ENCODE assay signal across 26 mouse cellular contexts in genomic region chr16:24220613-24221012, GRCm38 (mm10).
DNase-seq lines count a peak whose midpoint lies in the region; ATAC-seq and TF ChIP-seq lines count a peak whose summit lies in the region.
"Had no signal": no experiment of that assay in that cellular context is flagged by ENCODE, and none has a peak within 500 bp of the region (broad histone marks: within the 10 kb centered on the region; RNA-seq: fewer than 3 reads in every experiment).

No protein-coding gene starts in this region.

- H3K4me1 ChIP-seq in limb, embryonic 13.5 days = peaks cover 21% of the 10 kb centered on the region
- peaks cover 27% of the 10 kb centered on the region for H3K4me1 ChIP-seq in limb, embryonic 10.5 days
- peaks cover 55% of the 10 kb centered on the region for H3K4me1 ChIP-seq in thymus, adult 2 months (replicated peaks; ENCODE audit: control insufficient read depth, insufficient read depth, low read length)
- peaks cover 14% of the 10 kb centered on the region for H3K4me1 ChIP-seq in limb, embryonic 14.5 days (ENCODE audit: control insufficient read depth, insufficient read depth, low read length)
- H3K4me1 ChIP-seq: heart, embryonic 12.5 days; heart, embryonic 15.5 days had no signal

- no peak for DNase-seq in limb, embryonic 10.5 days (ENCODE audit: low spot score)
- DNase-seq in thymus, adult 2 months = no peak
- DNase-seq in thymus, adult 18-20 months = no peak
- DNase-seq in limb, embryonic 14.5 days (ENCODE audit: low spot score) = no peak
- DNase-seq: adrenal gland, adult 2 months; adrenal gland, postnatal 14 days; cerebellum, adult 11 months; cerebellum, adult 2 months; cerebellum, adult 9-11 months; cerebellum, postnatal 25 days; gastrocnemius, postnatal 14 days; heart, adult 18-20 months; heart, postnatal 10 days; heart, postnatal 36 days had no signal

- H3K27ac ChIP-seq in limb, embryonic 13.5 days = peak overlapping the region; percentile 33; the same call in 1 of the 2 replicates
- H3K27ac ChIP-seq in limb, embryonic 10.5 days = no peak overlapping the region
- peak overlapping the region; percentile 70 for H3K27ac ChIP-seq in thymus, adult 2 months (ENCODE audit: control insufficient read depth, insufficient read depth, low read length)
- H3K27ac ChIP-seq in limb, embryonic 14.5 days (replicated peaks; ENCODE audit: low read depth, low read length) = no peak overlapping the region
- H3K27ac ChIP-seq: embryonic facial prominence, embryonic 13.5 days; forebrain, embryonic 10.5 days; forebrain, embryonic 13.5 days; heart, embryonic 15.5 days; hindbrain, embryonic 10.5 days; hindbrain, embryonic 13.5 days had no signal

- no peak overlapping the region for H3K4me3 ChIP-seq in limb, embryonic 13.5 days
- H3K4me3 ChIP-seq in limb, embryonic 10.5 days = no peak overlapping the region
- no peak overlapping the region for H3K4me3 ChIP-seq in thymus, adult 2 months (ENCODE audit: control insufficient read depth, insufficient read depth, low read length)
- no peak overlapping the region for H3K4me3 ChIP-seq in limb, embryonic 14.5 days (replicated peaks; ENCODE audit: low read length)
- no peak overlapping the region for H3K4me3 ChIP-seq in myocyte
- H3K4me3 ChIP-seq: embryonic facial prominence, embryonic 13.5 days; forebrain, embryonic 10.5 days; forebrain, embryonic 13.5 days; heart, embryonic 12.5 days; heart, embryonic 15.5 days; hindbrain, embryonic 10.5 days; hindbrain, embryonic 13.5 days had no signal

- no peaks in the 10 kb centered on the region for H3K36me3 ChIP-seq in limb, embryonic 13.5 days
- no peaks in the 10 kb centered on the region for H3K36me3 ChIP-seq in limb, embryonic 10.5 days
- H3K36me3 ChIP-seq in thymus, adult 2 months (ENCODE audit: control insufficient read depth, insufficient read depth, low read length) = no peaks in the 10 kb centered on the region
- H3K36me3 ChIP-seq in limb, embryonic 14.5 days (ENCODE audit: control insufficient read depth, insufficient read depth, low read length) = no peaks in the 10 kb centered on the region
- no peaks in the 10 kb centered on the region for H3K36me3 ChIP-seq in myocyte (ENCODE audit: control insufficient read depth, insufficient read depth)
- H3K36me3 ChIP-seq: embryonic facial prominence, embryonic 13.5 days; forebrain, embryonic 10.5 days; heart, embryonic 12.5 days; heart, embryonic 15.5 days; hindbrain, embryonic 10.5 days; hindbrain, embryonic 13.5 days had no signal

- H3ac ChIP-seq in myocyte (ENCODE audit: control insufficient read depth, insufficient read length) = no peak overlapping the region

- no peak for TF ChIP-seq CTCF in thymus, adult 2 months (IDR thresholded peaks at IDR 0.05; ENCODE audit: borderline replicate concordance, control insufficient read depth, extremely low read depth, insufficient read depth, low read length, poor library complexity)

- no peak for TF ChIP-seq POLR2A in thymus, adult 2 months (IDR thresholded peaks at IDR 0.05; ENCODE audit: control insufficient read depth, extremely low read depth, insufficient read depth, low read length, poor library complexity)
- TF ChIP-seq POLR2A in limb, embryonic 14.5 days (IDR thresholded peaks at IDR 0.05; ENCODE audit: borderline replicate concordance, extremely low read depth, insufficient read depth, insufficient read length) = no peak
- no peak for TF ChIP-seq POLR2A in myocyte (IDR thresholded peaks at IDR 0.05; ENCODE audit: insufficient read length, low read depth)

- 63% methylated on average over 3 of the region's 3 CpGs for WGBS in limb, embryonic 13.5 days
- WGBS in limb, embryonic 10.5 days = 83% methylated on average over 3 of the region's 3 CpGs
- 40% methylated on average over 3 of the region's 3 CpGs for WGBS in thymus, adult 2 months
- WGBS in limb, embryonic 14.5 days = 45% methylated on average over 3 of the region's 3 CpGs

- H3K27me3 ChIP-seq in limb, embryonic 13.5 days = no peaks in the 10 kb centered on the region
- no peaks in the 10 kb centered on the region for H3K27me3 ChIP-seq in limb, embryonic 10.5 days (ENCODE audit: low read depth, poor library complexity, severe bottlenecking)
- no peaks in the 10 kb centered on the region for H3K27me3 ChIP-seq in thymus, adult 2 months (ENCODE audit: control insufficient read depth, insufficient read depth, low read length)
- H3K27me3 ChIP-seq in limb, embryonic 14.5 days (ENCODE audit: control insufficient read depth, insufficient read depth, low read length) = no peaks in the 10 kb centered on the region
- H3K27me3 ChIP-seq in myocyte (ENCODE audit: control insufficient read depth, insufficient read depth, insufficient read length) = no peaks in the 10 kb centered on the region
- H3K27me3 ChIP-seq: embryonic facial prominence, embryonic 13.5 days; forebrain, embryonic 13.5 days; heart, embryonic 12.5 days; heart, embryonic 15.5 days; hindbrain, embryonic 13.5 days had no signal

- no peak overlapping the region for H3K9ac ChIP-seq in limb, embryonic 13.5 days
- H3K9ac ChIP-seq in limb, embryonic 14.5 days (ENCODE audit: low read depth, low read length, severe bottlenecking) = no peak overlapping the region
- H3K9ac ChIP-seq: embryonic facial prominence, embryonic 13.5 days; forebrain, embryonic 13.5 days; heart, embryonic 12.5 days; heart, embryonic 15.5 days; hindbrain, embryonic 13.5 days had no signal

- H3K9me3 ChIP-seq in limb, embryonic 13.5 days = no peaks in the 10 kb centered on the region
- no peaks in the 10 kb centered on the region; the same call in 1 of the 2 replicates for H3K9me3 ChIP-seq in limb, embryonic 10.5 days (replicated peaks)
- H3K9me3 ChIP-seq in limb, embryonic 14.5 days (ENCODE audit: control insufficient read depth, low read length) = no peaks in the 10 kb centered on the region
- H3K9me3 ChIP-seq: embryonic facial prominence, embryonic 13.5 days; forebrain, embryonic 10.5 days; forebrain, embryonic 13.5 days; heart, embryonic 12.5 days; heart, embryonic 15.5 days; hindbrain, embryonic 10.5 days; hindbrain, embryonic 13.5 days had no signal

- ATAC-seq in limb, embryonic 13.5 days (ENCODE audit: low FRiP score, low read depth) = no peak
- ATAC-seq in limb, embryonic 14.5 days (ENCODE audit: low FRiP score, low read depth) = peak; percentile 17; the same call in 1 of the 2 replicates
- ATAC-seq: CD4-positive, CD25-positive, alpha-beta regulatory T cell, adult 4 months; forebrain, embryonic 13.5 days; forebrain, embryonic 16.5 days; hindbrain, embryonic 16.5 days had no signal

- no peak overlapping the region for H3K4me2 ChIP-seq in limb, embryonic 13.5 days (replicated peaks)
- H3K4me2 ChIP-seq in limb, embryonic 14.5 days (replicated peaks; ENCODE audit: low read depth, low read length, severe bottlenecking) = no peak overlapping the region
- H3K4me2 ChIP-seq in myocyte (ENCODE audit: low read depth) = peak overlapping the region; percentile 10
- H3K4me2 ChIP-seq: embryonic facial prominence, embryonic 13.5 days; forebrain, embryonic 13.5 days; heart, embryonic 12.5 days; heart, embryonic 15.5 days; hindbrain, embryonic 13.5 days had no signal

- no peaks in the 10 kb centered on the region for H3K79me2 ChIP-seq in myocyte (ENCODE audit: control insufficient read depth, insufficient read depth)

TF ChIP-seq in myocyte, 11 proteins besides CTCF, POLR2A, EP300 and RAD21:
- TF ChIP-seq MYOG (IDR thresholded peaks at IDR 0.05; ENCODE audit: control insufficient read depth in 1 of 3, insufficient read depth in 1 of 3, insufficient read length in 2 of 3, low read depth in 2 of 3) = peak; percentile 13 to 88 (median 66)
- no peak for TF ChIP-seq MAX (IDR thresholded peaks at IDR 0.05; ENCODE audit: low read depth)
- no peak for TF ChIP-seq REST (IDR thresholded peaks at IDR 0.05; ENCODE audit: insufficient read depth, insufficient read length)
- TF ChIP-seq E2F4 (IDR thresholded peaks at IDR 0.05; ENCODE audit: insufficient read depth) = no peak
- TF ChIP-seq POLR2AphosphoS2 (IDR thresholded peaks at IDR 0.05; ENCODE audit: insufficient read length, low read depth) = no peak
- TF ChIP-seq USF1 (IDR thresholded peaks at IDR 0.05; ENCODE audit: low read depth) = no peak
- no peak for TF ChIP-seq SRF (IDR thresholded peaks at IDR 0.05; ENCODE audit: control insufficient read depth, insufficient read length, low read depth)
- TF ChIP-seq CEBPB (IDR thresholded peaks at IDR 0.05; ENCODE audit: insufficient read depth, poor library complexity, severe bottlenecking) = no peak
- peak; percentile 59 for TF ChIP-seq TCF3 (IDR thresholded peaks at IDR 0.05; ENCODE audit: insufficient read length, low read depth)
- TF ChIP-seq MYOD1 (IDR thresholded peaks at IDR 0.05; ENCODE audit: control insufficient read depth in 1 of 3, insufficient read length in 2 of 3, low read depth in 2 of 3) = peak; percentile 23 to 77 (median 63)
- TF ChIP-seq TCF12 (IDR thresholded peaks at IDR 0.05; ENCODE audit: insufficient read depth, poor library complexity, severe bottlenecking) = peak; percentile 79

Comparison
In these comparisons a context has a peak if more than half of its experiments do, and no peak if none do; other contexts are left out.
1. H3K27ac ChIP-seq: peak in limb, embryonic 13.5 days (single experiment) and thymus, adult 2 months (single experiment); none in limb, embryonic 10.5 days (single experiment) and limb, embryonic 14.5 days (single experiment).